Mouse (Mus musculus) heart, embryonic 14.5 days (tissue): ENCODE results near the gene Pigl. TPM values are rescaled to one million over a fixed set of nuclear protein-coding genes. Genes with fewer than 3 reads are reported as not detected.
A peak's percentile ranks its signal among the peaks of the same experiment; 100 is the strongest.

Source experiments
- ATAC-seq: fragments of 200-750 bp; cut with Nextera tagmentation; 2 replicates; pipeline ENCODE4 v1.8.0; 2017; ENCODE audit warnings: low read depth, moderate TSS enrichment; ENCODE audit not compliant: insufficient number of reproducible peaks, insufficient read depth, low FRiP score
- H3K27ac ChIP-seq, 2 experiments: fragments of 200-500 bp in 1 of 2; fragments of 300-500 bp in 1 of 2; sonication (generic) in 1 of 2; replicated peaks in 1 of 2; 2 replicates each; pipeline ENCODE4 v1.5.1; 2012 to 2014; ENCODE audit warnings: low read depth in 2 of 2, low read length in 2 of 2, control low read depth in 1 of 2, mild to moderate bottlenecking in 1 of 2, mixed read lengths in 1 of 2; ENCODE audit not compliant: control insufficient read depth in 1 of 2, insufficient read depth in 1 of 2
- H3K27me3 ChIP-seq: fragments of 300-500 bp; sonication (generic); 2 replicates; pipeline ENCODE4 v1.6.1; 2014; ENCODE audit warnings: mild to moderate bottlenecking, low read length, control low read depth; ENCODE audit not compliant: control insufficient read depth, insufficient read depth
- H3K36me3 ChIP-seq: fragments of 300-500 bp; sonication (generic); 2 replicates; pipeline ENCODE4 v1.6.1; 2014; ENCODE audit warnings: mild to moderate bottlenecking, control low read depth, low read length, mixed read lengths; ENCODE audit not compliant: control insufficient read depth, insufficient read depth
- H3K4me1 ChIP-seq, 2 experiments: fragments of 200-500 bp in 1 of 2; fragments of 300-500 bp in 1 of 2; sonication (generic) in 1 of 2; 2 replicates each; pipeline ENCODE4 v1.6.1; 2012 to 2014; ENCODE audit warnings: low read length in 2 of 2, control low read depth in 1 of 2, mixed read lengths in 1 of 2; ENCODE audit not compliant: control insufficient read depth in 2 of 2, insufficient read depth in 2 of 2
- H3K4me2 ChIP-seq: fragments of 300-500 bp; sonication (generic); 2 replicates; pipeline ENCODE4 v1.6.1; 2014; ENCODE audit warnings: mild to moderate bottlenecking, low read length
- H3K4me3 ChIP-seq, 2 experiments: fragments of 200-500 bp in 1 of 2; fragments of 300-500 bp in 1 of 2; sonication (generic) in 1 of 2; 2 replicates each; pipeline ENCODE4 v1.5.1; 2012 to 2014; ENCODE audit warnings: low read length in 2 of 2, mild to moderate bottlenecking in 2 of 2, control low read depth in 1 of 2, low read depth in 1 of 2, moderate library complexity in 1 of 2; ENCODE audit not compliant: control insufficient read depth in 1 of 2, insufficient read depth in 1 of 2
- H3K9ac ChIP-seq: fragments of 300-500 bp; sonication (generic); 2 replicates; pipeline ENCODE4 v1.6.1; 2014; ENCODE audit warnings: mild to moderate bottlenecking, low read length
- H3K9me3 ChIP-seq: fragments of 300-500 bp; sonication (generic); 2 replicates; pipeline ENCODE4 v1.6.1; 2016; ENCODE audit warnings: low read length, control low read depth; ENCODE audit not compliant: control insufficient read depth
- WGBS: fragments of 180-500 bp; shearing (Covaris S2); extraction: QIAGEN DNeasy Blood & Tissue Kit; methylation state at CpG from one replicate; pipeline ENCODE4 v1.1.7; 2014; 5-methylcytosine and 5-hydroxymethylcytosine counted together
- polyA plus RNA-seq: library from polyadenylated mRNA; unstranded; fragments of >200 nt; fragmentation: Nextera tagmentation; extraction: Ambion mirVana; gene quantifications from 2 replicates; pipeline ENCODE4 v1.2.1, GENCODE M21; 2014

Pigl gene
- polyA plus RNA-seq, 1 experiment from 2014 or later, result 8.3 TPM

DNA sequence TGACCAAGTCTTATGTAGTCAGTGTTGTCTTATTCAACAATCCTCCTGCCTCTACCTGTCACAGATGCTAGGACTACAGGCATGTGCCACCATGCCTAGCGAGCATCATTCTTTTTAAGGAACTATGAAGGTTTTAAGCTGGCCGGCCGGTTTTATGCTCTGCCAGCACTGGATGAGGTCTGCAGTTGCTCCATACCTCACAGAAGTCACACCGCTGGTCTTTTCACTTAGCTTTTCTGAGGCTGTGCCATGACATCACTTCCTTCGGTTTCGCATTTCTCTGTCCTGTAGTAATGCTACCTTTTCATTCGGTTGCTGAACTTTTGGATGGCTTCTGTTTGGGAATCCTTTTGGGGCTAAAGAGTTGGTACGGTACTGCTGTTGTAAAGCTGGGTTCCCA, 83.3 kb downstream of the Pigl start:
- Histone ChIP-seq H3K4me2 (no peak overlapping the region), H3K4me3 (no peak overlapping the region)
- no peak for ATAC-seq

DNA sequence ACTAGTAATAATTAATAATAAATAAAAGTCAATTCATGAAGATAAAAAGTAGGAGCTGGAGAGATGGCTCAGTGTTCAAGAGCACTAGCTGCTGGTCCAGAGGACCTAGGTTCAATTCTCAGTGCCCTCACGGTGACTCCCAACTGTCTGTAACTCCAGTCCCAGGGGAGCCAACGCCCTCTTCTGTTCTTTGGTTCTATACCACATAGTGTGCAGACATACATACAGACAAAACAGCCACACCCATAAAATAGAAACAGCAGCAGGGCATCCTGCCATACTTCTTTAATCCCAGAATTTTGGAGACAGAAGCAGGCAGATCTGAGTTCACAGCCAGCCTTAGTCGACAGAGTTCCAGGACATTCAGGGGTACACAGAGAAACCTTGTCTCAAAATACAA, 85.7 kb downstream of the Pigl start:
- ATAC-seq, result no peak
- Histone ChIP-seq H3K36me3 (no peaks in the 10 kb centered on the region), H3K9ac (no peak overlapping the region), H3K4me2 (no peak overlapping the region), H3K4me3 (no peak overlapping the region), H3K4me1 (peaks cover 0 to 2% of the 10 kb centered on the region in 2 experiments; a peak in 1 of 4 replicates), H3K27me3 (no peaks in the 10 kb centered on the region), H3K27ac (no peak overlapping the region), H3K9me3 (no peaks in the 10 kb centered on the region)
- WGBS, result 84% methylated on average over 3 of the region's 3 CpGs

More for the DNA sequence above, 83.3 kb downstream of the Pigl start:
- 79% methylated on average over 8 of the region's 8 CpGs for WGBS
- H3K9me3 ChIP-seq, result no peaks in the 10 kb centered on the region
- no peak overlapping the region for H3K27ac ChIP-seq
- no peak overlapping the region for H3K9ac ChIP-seq
- H3K27me3 ChIP-seq, result 0 out of 2 replicates have a peak, but pooled peaks cover 4% of the 10 kb centered on the region
- H3K4me1 ChIP-seq, result peaks cover 7% of the 10 kb centered on the region in 2 experiments; a peak in 2 of 4 replicates
- H3K36me3 ChIP-seq, result no peaks in the 10 kb centered on the region

DNA sequence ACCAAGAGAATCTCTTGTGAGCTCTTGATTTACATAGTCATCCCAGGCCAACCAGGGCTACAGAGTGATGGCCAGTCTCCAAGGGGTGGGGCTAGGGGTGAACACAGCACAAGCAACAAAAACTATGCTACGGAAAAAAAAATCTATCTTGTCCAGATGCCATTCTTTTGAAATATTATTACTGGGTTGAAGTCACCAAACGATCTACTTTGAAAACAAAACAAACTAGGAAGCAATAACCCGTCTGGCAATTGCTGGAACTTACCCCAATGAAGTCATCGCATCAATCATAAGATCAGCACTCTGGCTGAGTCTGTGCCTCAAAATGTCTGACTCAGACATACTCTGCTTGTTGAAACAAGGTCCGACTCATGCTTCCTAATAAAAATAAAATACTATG, 91.5 kb downstream of the Pigl start:
- H3K4me2 ChIP-seq, result peak overlapping the region; percentile 86
- H3K9me3 ChIP-seq, result no peaks in the 10 kb centered on the region
- no peak for ATAC-seq
- peak overlapping the region in 1 of 2 experiments; percentile 92; a peak in 3 of 4 replicates for H3K27ac ChIP-seq
- peaks cover 19% of the 10 kb centered on the region for H3K36me3 ChIP-seq
- H3K4me3 ChIP-seq, result peak overlapping the region in 1 of 2 experiments; percentile 57; a peak in 3 of 4 replicates
- H3K27me3 ChIP-seq, result no peaks in the 10 kb centered on the region
- peaks cover 2 to 20% of the 10 kb centered on the region in 2 experiments; a peak in 3 of 4 replicates for H3K4me1 ChIP-seq
- peak overlapping the region; percentile 86 for H3K9ac ChIP-seq
- WGBS, result 16% methylated on average over 5 of the region's 5 CpGs

DNA sequence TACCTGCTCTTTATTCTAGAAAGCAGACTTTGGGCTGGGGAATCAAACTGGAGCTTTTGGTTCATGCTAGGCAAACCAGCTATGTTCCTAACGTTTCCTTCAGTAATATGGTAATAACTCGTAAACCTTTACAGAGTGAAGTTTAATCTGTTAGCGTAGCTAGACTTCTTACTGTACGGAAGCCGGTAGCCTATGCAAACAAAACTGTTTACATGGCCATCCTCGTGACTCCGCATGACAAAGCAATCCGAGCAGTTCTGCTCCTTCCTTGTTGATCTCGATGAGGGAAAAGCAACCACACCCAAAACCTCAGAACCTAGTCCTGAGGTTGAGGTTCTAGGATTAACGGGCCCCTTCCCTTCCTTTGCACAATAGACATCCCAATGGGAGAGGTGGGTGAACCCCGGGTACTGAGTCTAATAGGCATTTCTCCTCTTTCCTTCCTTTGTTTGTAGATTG, 92.0 kb downstream of the Pigl start:
- H3K27me3 ChIP-seq, result no peaks in the 10 kb centered on the region
- peak overlapping the region; percentile 86 for H3K9ac ChIP-seq
- H3K4me1 ChIP-seq, result peaks cover 2 to 24% of the 10 kb centered on the region in 2 experiments; a peak in 3 of 4 replicates
- peaks cover 21% of the 10 kb centered on the region for H3K36me3 ChIP-seq
- WGBS, result 2% methylated on average over 11 of the region's 11 CpGs
- H3K4me2 ChIP-seq, result peak overlapping the region; percentile 86
- ATAC-seq, result 0 out of 2 replicates have a peak, but pooled peaks have one; percentile 24
- no peaks in the 10 kb centered on the region for H3K9me3 ChIP-seq
- peak overlapping the region; percentile 57 to 81 for H3K4me3 ChIP-seq
- peak overlapping the region; percentile 92 to 93 for H3K27ac ChIP-seq

DNA sequence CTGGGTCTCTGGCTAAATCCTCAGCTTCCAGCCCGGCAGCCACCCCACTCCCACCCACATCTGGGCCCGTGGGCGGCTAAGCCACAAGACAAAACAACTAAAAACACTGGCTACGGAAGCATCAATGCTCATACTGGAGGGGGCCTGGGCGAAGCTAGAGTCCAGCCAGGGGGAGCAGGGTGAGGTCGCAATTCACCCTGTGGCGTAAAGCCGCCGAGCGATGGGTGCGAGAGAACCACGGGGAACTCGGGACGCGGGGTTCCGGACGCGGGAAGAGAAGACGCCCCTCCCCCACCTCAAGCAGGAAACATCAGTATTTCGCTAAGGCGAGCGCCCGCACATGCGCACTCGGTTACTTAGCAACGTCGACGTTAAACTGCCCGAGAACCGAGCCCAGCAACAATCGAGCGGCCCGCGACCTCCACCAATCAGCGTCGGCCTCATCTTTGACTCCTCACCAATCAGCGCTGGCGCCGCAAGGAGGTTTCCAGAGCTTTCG, 92.5 kb downstream of the Pigl start, which contains the start of gene Ubb:
Gene Ubb, plus strand, starts transcription at position 445 of the 499 bp plus-strand sequence.
- no peaks in the 10 kb centered on the region for H3K27me3 ChIP-seq
- H3K27ac ChIP-seq, result peak within 1 kb of the TSS; percentile 92 to 93
- WGBS, result under 1% methylated on average over 39 of the region's 40 CpGs
- H3K4me3 ChIP-seq, result peak within 1 kb of the TSS; percentile 57 to 84
- H3K36me3 ChIP-seq, result peaks cover 21% of the 10 kb centered on the region
- peaks cover 2 to 24% of the 10 kb centered on the region in 2 experiments; a peak in 3 of 4 replicates for H3K4me1 ChIP-seq
- H3K9me3 ChIP-seq, result no peaks in the 10 kb centered on the region
- ATAC-seq, result peak; percentile 96
- peak within 1 kb of the TSS; percentile 86 for H3K4me2 ChIP-seq
- H3K9ac ChIP-seq, result peak within 1 kb of the TSS; percentile 86

DNA sequence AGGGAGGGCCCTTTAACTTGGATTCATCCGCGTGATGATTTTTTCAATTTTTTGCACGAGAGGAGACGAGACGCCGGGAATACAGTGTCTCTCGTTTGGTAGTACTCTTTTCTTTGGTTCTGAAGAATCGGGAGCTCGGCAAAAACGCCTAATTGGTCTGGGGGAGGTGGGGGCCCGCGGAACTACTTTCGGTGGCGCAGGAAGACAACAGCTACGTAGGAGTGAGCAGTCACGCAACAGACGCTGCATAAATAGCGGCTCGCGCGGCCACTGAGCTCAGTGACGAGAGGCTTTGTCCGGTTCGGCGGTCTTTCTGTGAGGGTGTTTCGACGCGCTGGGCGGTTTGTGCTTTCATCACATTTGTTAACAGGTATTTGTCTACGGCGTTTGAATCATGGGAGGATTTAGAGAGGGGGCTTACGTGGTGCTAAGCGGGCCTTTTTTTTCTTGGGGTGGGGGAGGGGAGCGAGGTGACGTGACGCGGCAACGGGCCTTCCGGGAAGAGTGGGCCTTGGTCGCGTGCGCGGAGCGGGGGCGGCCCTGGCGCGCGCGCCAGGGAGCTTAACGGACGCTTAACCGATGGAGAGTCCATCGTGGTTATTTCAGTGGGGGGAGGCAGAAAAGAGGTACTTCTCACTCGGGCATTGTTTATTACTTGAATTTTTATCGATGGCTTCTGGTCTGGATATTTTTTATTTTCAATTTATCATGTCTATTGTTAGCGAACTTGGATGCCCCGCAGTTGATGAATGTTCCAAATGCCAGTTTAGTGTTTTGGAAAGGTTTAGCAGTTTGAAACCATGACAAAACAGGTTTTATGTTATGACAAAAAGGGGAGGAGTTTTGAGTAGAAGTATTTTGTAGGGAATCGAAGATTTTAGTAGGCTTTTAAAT, 93.2 kb downstream of the Pigl start:
- Histone ChIP-seq H3K36me3 (peaks cover 21% of the 10 kb centered on the region), H3K4me1 (peaks cover 2 to 24% of the 10 kb centered on the region in 2 experiments; a peak in 3 of 4 replicates), H3K9ac (peak overlapping the region; percentile 85), H3K4me3 (peak overlapping the region; percentile 57 to 84), H3K27me3 (no peaks in the 10 kb centered on the region), H3K9me3 (no peaks in the 10 kb centered on the region), H3K27ac (peak overlapping the region; percentile 92 to 93), H3K4me2 (peak overlapping the region; percentile 54)
- under 1% methylated on average over 58 of the region's 58 CpGs for WGBS
- ATAC-seq, result peak; percentile 82

DNA sequence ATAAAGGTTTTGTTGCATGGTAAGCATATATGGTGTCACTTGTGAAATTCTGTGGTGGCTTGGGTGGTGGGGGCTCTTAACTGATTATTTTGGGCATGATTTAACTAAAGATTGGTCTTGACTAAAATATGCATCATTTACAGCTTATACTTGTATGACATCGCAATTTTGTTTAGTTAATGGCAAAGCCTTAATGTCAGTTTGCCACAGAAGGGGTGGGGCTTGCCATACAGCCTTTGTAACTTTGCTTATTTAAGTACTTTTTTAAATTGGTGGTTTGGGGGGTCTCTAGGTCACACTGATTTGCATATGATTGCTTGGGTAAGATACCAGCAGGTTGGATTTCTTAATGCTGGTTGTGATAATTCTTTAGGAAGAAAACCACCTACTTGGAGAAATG, 94.9 kb downstream of the Pigl start:
- Histone ChIP-seq H3K27me3 (no peaks in the 10 kb centered on the region), H3K9me3 (no peaks in the 10 kb centered on the region), H3K4me3 (peak overlapping the region; percentile 45 to 56), H3K4me2 (peak overlapping the region; percentile 98), H3K4me1 (peaks cover 2 to 24% of the 10 kb centered on the region in 2 experiments; a peak in 3 of 4 replicates), H3K9ac (peak overlapping the region; percentile 76), H3K27ac (no peak overlapping the region), H3K36me3 (peaks cover 21% of the 10 kb centered on the region)
- 27% methylated on average over 1 of the region's 1 CpGs for WGBS
- ATAC-seq, result no peak
